Mouse (Mus musculus) stomach, postnatal 0 days (tissue): ENCODE data around the gene Gm10053. TPM values are rescaled to one million over a fixed set of nuclear protein-coding genes. Genes with fewer than 3 reads are reported as not detected.
A peak's percentile ranks its signal among the peaks of the same experiment; 100 is the strongest.

Experiments used
- ATAC-seq: fragments of 200-750 bp; cut with Nextera tagmentation; 2 replicates; pipeline ENCODE4 v1.8.0; 2017; ENCODE audit not compliant: low FRiP score, low TSS enrichment
- DNase-seq: peaks from one replicate; pipeline ENCODE4 v3.0.0-alpha.2; 2016; ENCODE audit warnings: low spot score
- H3K27ac ChIP-seq: fragments of 300-500 bp; sonication (generic); replicated peaks from 2 replicates; pipeline ENCODE4 v1.5.1; 2014; ENCODE audit warnings: mild to moderate bottlenecking, control low read depth
- H3K27me3 ChIP-seq: fragments of 300-500 bp; sonication (generic); 2 replicates; pipeline ENCODE4 v1.6.1; 2014; ENCODE audit warnings: low read length; ENCODE audit not compliant: control insufficient read depth, insufficient read depth
- H3K36me3 ChIP-seq: fragments of 300-500 bp; sonication (generic); 2 replicates; pipeline ENCODE4 v1.6.1; 2014; ENCODE audit warnings: low read length, mixed read lengths; ENCODE audit not compliant: control insufficient read depth, insufficient read depth
- H3K4me1 ChIP-seq: fragments of 300-500 bp; sonication (generic); replicated peaks from 2 replicates; pipeline ENCODE4 v1.6.1; 2014; ENCODE audit warnings: antibody characterized with exemption; ENCODE audit not compliant: control insufficient read depth, insufficient read depth
- H3K4me2 ChIP-seq: fragments of 300-500 bp; sonication (generic); replicated peaks from 2 replicates; pipeline ENCODE4 v1.6.1; 2014; ENCODE audit warnings: low read depth, mild to moderate bottlenecking, control low read depth, moderate library complexity
- H3K4me3 ChIP-seq: fragments of 300-500 bp; sonication (generic); 2 replicates; pipeline ENCODE4 v1.5.1; 2014; ENCODE audit warnings: low read depth, low read length, control low read depth
- H3K9ac ChIP-seq: fragments of 300-500 bp; sonication (generic); 2 replicates; pipeline ENCODE4 v1.6.1; 2014; ENCODE audit warnings: mild to moderate bottlenecking, low read length, control low read depth, mixed read lengths
- H3K9me3 ChIP-seq: fragments of 300-500 bp; sonication (generic); 2 replicates; pipeline ENCODE4 v1.6.1; 2016; ENCODE audit warnings: low read length; ENCODE audit not compliant: control insufficient read depth
- CTCF ChIP-seq: IDR thresholded peaks from 2 replicates; pipeline ENCODE4 v1.5.1; 2016; ENCODE audit warnings: antibody characterized with exemption, low read depth, mild to moderate bottlenecking, moderate library complexity
- EP300 ChIP-seq: optimal IDR thresholded peaks from 2 replicates; pipeline ENCODE3; 2016; ENCODE audit warnings: antibody characterized with exemption
- WGBS: fragments of 180-500 bp; shearing (Covaris S2); extraction: QIAGEN DNeasy Blood & Tissue Kit; methylation state at CpG from one replicate; pipeline ENCODE4 v1.1.7; 2014; 5-methylcytosine and 5-hydroxymethylcytosine counted together
- polyA plus RNA-seq: library from polyadenylated mRNA; unstranded; fragments of >200 nt; fragmentation: Nextera tagmentation; extraction: Ambion mirVana; gene quantifications from 2 replicates; pipeline ENCODE4 v1.2.1, GENCODE M21; 2015

Gm10053 gene
- polyA plus RNA-seq, 1 experiment from 2014 or later = 325 TPM

GRCm38 (mm10) chr19:24873873-24874272 is 1.6 kb upstream of the Gm10053 start:
- no peaks in the 10 kb centered on the region for H3K36me3 ChIP-seq
- no peaks in the 10 kb centered on the region for H3K4me1 ChIP-seq
- TF ChIP-seq EP300 = no peak
- no peak for TF ChIP-seq CTCF
- ATAC-seq = peak; percentile 76; the same call in 1 of the 2 replicates
- H3K27me3 ChIP-seq = no peaks in the 10 kb centered on the region
- no peak overlapping the region for H3K9ac ChIP-seq
- H3K27ac ChIP-seq = no peak overlapping the region
- no peaks in the 10 kb centered on the region for H3K9me3 ChIP-seq
- WGBS = 28% methylated on average over 2 of the region's 2 CpGs
- DNase-seq = peak; percentile 27
- no peak overlapping the region for H3K4me3 ChIP-seq
- no peak overlapping the region for H3K4me2 ChIP-seq

- ATAC-seq = no peak
- WGBS = 44% methylated on average over 4 of the region's 4 CpGs
- Histone ChIP-seq H3K27me3 (no peaks in the 10 kb centered on the region), H3K4me2 (no peak overlapping the region), H3K9ac (no peak overlapping the region), H3K9me3 (no peaks in the 10 kb centered on the region), H3K4me3 (no peak overlapping the region), H3K36me3 (no peaks in the 10 kb centered on the region), H3K27ac (no peak overlapping the region), H3K4me1 (no peaks in the 10 kb centered on the region)
- no peak for TF ChIP-seq EP300
- no peak for TF ChIP-seq CTCF
- DNase-seq = no peak
Observed at GRCm38 (mm10) chr19:24881237-24881636, 5.8 kb downstream of the Gm10053 start.

DNA sequence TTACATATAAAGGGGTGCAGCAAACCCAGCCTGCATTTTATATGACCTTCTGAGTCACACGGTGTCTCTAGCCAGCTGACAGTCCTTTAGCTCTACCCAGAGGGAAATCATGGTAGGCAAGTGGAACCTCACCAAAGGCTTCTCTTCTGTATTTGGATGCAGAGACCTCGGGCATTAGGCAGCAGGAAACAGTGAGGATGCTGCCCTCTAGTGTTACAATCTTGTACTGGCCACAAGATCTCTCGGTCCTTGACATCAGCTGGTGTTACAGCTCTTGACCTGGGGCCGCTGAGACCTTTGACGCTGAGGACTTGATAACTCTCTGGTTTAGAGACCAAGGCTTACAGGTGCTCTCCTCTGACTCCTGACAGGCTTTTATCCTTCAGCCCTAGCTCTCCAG is 10.0 kb downstream of the Gm10053 start:
- Histone ChIP-seq H3K9ac (no peak overlapping the region), H3K9me3 (no peaks in the 10 kb centered on the region), H3K36me3 (no peaks in the 10 kb centered on the region), H3K27me3 (no peaks in the 10 kb centered on the region), H3K27ac (no peak overlapping the region), H3K4me3 (no peak overlapping the region), H3K4me2 (no peak overlapping the region), H3K4me1 (no peaks in the 10 kb centered on the region)
- WGBS = 8% methylated on average over 5 of the region's 5 CpGs
- TF ChIP-seq EP300 (no peak), CTCF (peak; percentile 93)
- peak; percentile 44 for DNase-seq
- peak; percentile 38 for ATAC-seq

GRCm38 (mm10) chr19:24886888-24887287 is 11.4 kb downstream of the Gm10053 start:
- Histone ChIP-seq H3K4me1 (no peaks in the 10 kb centered on the region), H3K27ac (no peak overlapping the region), H3K9ac (no peak overlapping the region), H3K9me3 (no peaks in the 10 kb centered on the region), H3K36me3 (no peaks in the 10 kb centered on the region), H3K27me3 (no peaks in the 10 kb centered on the region), H3K4me2 (no peak overlapping the region), H3K4me3 (no peak overlapping the region)
- WGBS = 71% methylated on average over 3 of the region's 3 CpGs
- TF ChIP-seq EP300 (no peak), CTCF (no peak)
- ATAC-seq (no peak), DNase-seq (no peak)

DNA sequence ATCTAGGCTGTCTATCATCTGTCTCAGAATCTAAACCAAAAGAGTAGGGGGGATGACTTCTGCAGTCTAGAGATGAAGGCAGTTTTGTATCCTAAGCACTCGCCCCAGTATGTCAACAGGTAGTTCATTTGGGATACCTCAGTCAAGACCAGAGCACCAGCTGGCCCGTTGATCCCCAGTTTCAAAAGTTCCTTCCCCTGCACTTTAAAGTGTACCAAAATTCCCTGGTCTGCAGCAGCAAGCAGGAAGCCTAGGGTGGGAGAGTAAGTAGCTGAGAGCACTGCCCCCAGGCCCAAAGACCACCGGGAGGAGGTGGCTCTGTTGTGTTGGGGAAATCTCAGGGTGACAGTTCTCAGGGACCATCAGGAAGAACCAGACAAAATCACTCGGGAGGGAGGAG is 21.1 kb downstream of the Gm10053 start:
- DNase-seq (no peak), ATAC-seq (no peak)
- H3K36me3 ChIP-seq = no peaks in the 10 kb centered on the region
- H3K27ac ChIP-seq = no peak overlapping the region
- no peak overlapping the region for H3K4me3 ChIP-seq
- H3K27me3 ChIP-seq = peaks cover 24% of the 10 kb centered on the region
- H3K4me1 ChIP-seq = no peaks in the 10 kb centered on the region
- TF ChIP-seq CTCF (no peak), EP300 (no peak)
- 27% methylated on average over 4 of the region's 4 CpGs for WGBS
- H3K4me2 ChIP-seq = no peak overlapping the region
- no peaks in the 10 kb centered on the region for H3K9me3 ChIP-seq
- H3K9ac ChIP-seq = no peak overlapping the region

GRCm38 (mm10) chr19:24897006-24897895 is 21.8 kb downstream of the Gm10053 start:
- Histone ChIP-seq H3K36me3 (no peaks in the 10 kb centered on the region), H3K4me2 (peak overlapping the region; percentile 17; the same call in 1 of the 2 replicates), H3K9ac (no peak overlapping the region), H3K9me3 (no peaks in the 10 kb centered on the region), H3K4me3 (peak overlapping the region; percentile 14), H3K27ac (no peak overlapping the region), H3K27me3 (peaks cover 24% of the 10 kb centered on the region), H3K4me1 (no peaks in the 10 kb centered on the region)
- ATAC-seq (0 out of 2 replicates have a peak, but pooled peaks have one; percentile 12), DNase-seq (no peak)
- TF ChIP-seq CTCF = no peak
- no peak for TF ChIP-seq EP300
- 4% methylated on average over 57 of the region's 57 CpGs for WGBS
